9 mouse cellular contexts compared by ENCODE assay signal in genomic region chr8:85661995-85662394, GRCm38 (mm10). TPM values are rescaled to one million over a fixed set of nuclear protein-coding genes. Genes with fewer than 3 reads are reported as not detected.
DNase-seq lines count a peak whose midpoint lies in the region; ATAC-seq and TF ChIP-seq lines count a peak whose summit lies in the region.
"Had no signal": no experiment of that assay in that cellular context is flagged by ENCODE, and none has a peak within 500 bp of the region (broad histone marks: within the 10 kb centered on the region; RNA-seq: fewer than 3 reads in every experiment).

No protein-coding gene starts in this region.

- DNase-seq in intestine, embryonic 14.5 days (ENCODE audit: low spot score): peak; percentile 58
- peak; percentile 58 for DNase-seq in cerebellum, adult 8-10 months
- DNase-seq in gastrocnemius, postnatal 10 days: peak; percentile 64
- peak; percentile 9 to 13 for DNase-seq in layer of hippocampus, postnatal 36 days
- peak; percentile 71 for DNase-seq in midbrain, postnatal 0 days (ENCODE audit: low spot score)
- DNase-seq in thymus, postnatal 14 days: peak; percentile 62

- WGBS in intestine, embryonic 14.5 days: 64% methylated on average over 5 of the region's 5 CpGs
- WGBS in intestine, embryonic 16.5 days: 59% methylated on average over 5 of the region's 5 CpGs
- 62% methylated on average over 5 of the region's 5 CpGs for WGBS in midbrain, postnatal 0 days

- H3K27ac ChIP-seq in intestine, embryonic 14.5 days (ENCODE audit: low read depth): no peak overlapping the region
- H3K27ac ChIP-seq in intestine, embryonic 16.5 days (ENCODE audit: low read length): no peak overlapping the region
- no peak overlapping the region for H3K27ac ChIP-seq in midbrain, postnatal 0 days (ENCODE audit: low read depth, low read length)

- no peaks in the 10 kb centered on the region for H3K27me3 ChIP-seq in intestine, embryonic 14.5 days (replicated peaks; ENCODE audit: control insufficient read depth, insufficient read depth, low read length)
- H3K27me3 ChIP-seq in intestine, embryonic 16.5 days (replicated peaks; ENCODE audit: control insufficient read depth, insufficient read depth, low read length): no peaks in the 10 kb centered on the region
- H3K27me3 ChIP-seq in E14TG2a.4 (ENCODE audit: insufficient read depth, low read length): no peaks in the 10 kb centered on the region
- H3K27me3 ChIP-seq in midbrain, postnatal 0 days (ENCODE audit: insufficient read depth, low read length): no peaks in the 10 kb centered on the region
- H3K27me3 ChIP-seq: megakaryocyte, embryonic 14.5 days had no signal

- H3K4me1 ChIP-seq in intestine, embryonic 14.5 days (replicated peaks; ENCODE audit: control insufficient read depth, insufficient read depth, low read length): no peaks in the 10 kb centered on the region
- no peaks in the 10 kb centered on the region for H3K4me1 ChIP-seq in intestine, embryonic 16.5 days (ENCODE audit: control insufficient read depth, insufficient read depth, low read length)
- H3K4me1 ChIP-seq in E14TG2a.4 (replicated peaks; ENCODE audit: low read depth, low read length): no peaks in the 10 kb centered on the region
- no peaks in the 10 kb centered on the region for H3K4me1 ChIP-seq in midbrain, postnatal 0 days (ENCODE audit: insufficient read depth, low read length)
- H3K4me1 ChIP-seq: megakaryocyte, embryonic 14.5 days had no signal

- ATAC-seq in intestine, embryonic 14.5 days (replicated peaks; ENCODE audit: low FRiP score, low TSS enrichment, low read depth): no peak
- ATAC-seq in intestine, embryonic 16.5 days: no peak
- no peak for ATAC-seq in midbrain, postnatal 0 days (ENCODE audit: low FRiP score)

- no peaks in the 10 kb centered on the region for H3K9me3 ChIP-seq in intestine, embryonic 14.5 days (ENCODE audit: control insufficient read depth, low read length)
- no peaks in the 10 kb centered on the region for H3K9me3 ChIP-seq in intestine, embryonic 16.5 days (ENCODE audit: control insufficient read depth, low read length)
- no peaks in the 10 kb centered on the region for H3K9me3 ChIP-seq in E14TG2a.4 (ENCODE audit: low read length)
- no peaks in the 10 kb centered on the region for H3K9me3 ChIP-seq in midbrain, postnatal 0 days (ENCODE audit: low read length)
- H3K9me3 ChIP-seq: megakaryocyte, embryonic 14.5 days had no signal

- H3K9ac ChIP-seq in intestine, embryonic 14.5 days (ENCODE audit: low read length): no peak overlapping the region
- no peak overlapping the region for H3K9ac ChIP-seq in intestine, embryonic 16.5 days (ENCODE audit: low read depth, low read length)
- H3K9ac ChIP-seq in midbrain, postnatal 0 days (replicated peaks; ENCODE audit: low read length, poor library complexity, severe bottlenecking): no peak overlapping the region

- 0 out of 2 replicates have a peak, but pooled peaks cover 4% of the 10 kb centered on the region for H3K36me3 ChIP-seq in intestine, embryonic 14.5 days (ENCODE audit: control insufficient read depth, insufficient read depth, low read length)
- H3K36me3 ChIP-seq in intestine, embryonic 16.5 days (ENCODE audit: control insufficient read depth, insufficient read depth, low read length): no peaks in the 10 kb centered on the region
- no peaks in the 10 kb centered on the region for H3K36me3 ChIP-seq in E14TG2a.4 (ENCODE audit: insufficient read depth, low read length)
- H3K36me3 ChIP-seq in midbrain, postnatal 0 days (ENCODE audit: insufficient read depth, low read length): no peaks in the 10 kb centered on the region; the same call in 1 of the 2 replicates

- TF ChIP-seq CTCF in E14TG2a.4 (conservative IDR thresholded peaks at IDR 0.05; ENCODE audit: low read length): peak; percentile 41
- peak; percentile 72 for TF ChIP-seq CTCF in midbrain, postnatal 0 days (IDR thresholded peaks at IDR 0.05)

- no peak overlapping the region for H3K4me2 ChIP-seq in intestine, embryonic 14.5 days (ENCODE audit: low read length)
- H3K4me2 ChIP-seq in intestine, embryonic 16.5 days (ENCODE audit: low read depth, low read length): no peak overlapping the region
- H3K4me2 ChIP-seq in midbrain, postnatal 0 days (ENCODE audit: low read depth, low read length, poor library complexity, severe bottlenecking): no peak overlapping the region

- no peak overlapping the region for H3K4me3 ChIP-seq in intestine, embryonic 14.5 days (ENCODE audit: low read depth, low read length)
- no peak overlapping the region for H3K4me3 ChIP-seq in intestine, embryonic 16.5 days (ENCODE audit: low read length)
- no peak overlapping the region for H3K4me3 ChIP-seq in E14TG2a.4 (replicated peaks; ENCODE audit: low read length)
- H3K4me3 ChIP-seq in midbrain, postnatal 0 days (ENCODE audit: low read depth, low read length): no peak overlapping the region
- H3K4me3 ChIP-seq: megakaryocyte, embryonic 14.5 days had no signal

RNA-seq across cellular contexts. Expression of gene Neto2, which starts 38.7 kb away (rescaled TPM):
- polyA plus RNA-seq in intestine, embryonic 14.5 days (2014; fragmentation: Nextera tagmentation; extraction: Ambion mirVana): 13.9 and 15.1 TPM in 2 replicates
- polyA plus RNA-seq in intestine, embryonic 16.5 days (2015; fragmentation: Nextera tagmentation; extraction: Ambion mirVana): 3.0 and 3.6 TPM in 2 replicates
- total RNA-seq in gastrocnemius, postnatal 10 days (2021): 1 to 10 TPM; 3.2 to 4.0 TPM
- 10 to 100 TPM; 42.4 to 47.9 TPM for total RNA-seq in layer of hippocampus, postnatal 36 days (2021)
- total RNA-seq in midbrain, postnatal 0 days (2014; rRNA removed): 106 and 138 TPM in 2 replicates
- 41.2 and 46.5 TPM in 2 replicates for polyA plus RNA-seq in midbrain, postnatal 0 days (2015; fragmentation: Nextera tagmentation; extraction: Ambion mirVana)

Comparison
In these comparisons a context has a peak if more than half of its experiments do, and no peak if none do; other contexts are left out.
1. DNase-seq: peak in every context shown above with its lines; median percentile 71 in midbrain, postnatal 0 days; 64 in gastrocnemius, postnatal 10 days; 62 in thymus, postnatal 14 days; 58 in intestine, embryonic 14.5 days; 58 in cerebellum, adult 8-10 months; 11 in layer of hippocampus, postnatal 36 days.
2. RNA of gene Neto2, which starts 38.7 kb away (total RNA-seq): 106 to 138 TPM in midbrain, postnatal 0 days and 42.4 to 47.9 TPM in layer of hippocampus, postnatal 36 days; 3.2 to 4.0 TPM in gastrocnemius, postnatal 10 days; every median in the first group is over 4 times any median in the second.